Mouse (Mus musculus) limb, embryonic 12.5 days (tissue): ENCODE data around the gene Fat3. TPM values are rescaled to one million over a fixed set of nuclear protein-coding genes. Genes with fewer than 3 reads are reported as not detected.

Source experiments
- ATAC-seq: fragments of 200-750 bp; cut with Nextera tagmentation; 2 replicates; pipeline ENCODE4 v1.8.0; 2017; ENCODE audit warnings: low read depth, moderate TSS enrichment; ENCODE audit not compliant: insufficient number of reproducible peaks, insufficient read depth, low FRiP score, low TSS enrichment
- H3K27ac ChIP-seq: fragments of 300-500 bp; sonication (generic); 2 replicates; pipeline ENCODE4 v1.5.1; 2016; ENCODE audit warnings: mild to moderate bottlenecking, moderate library complexity
- H3K27me3 ChIP-seq: fragments of 300-500 bp; sonication (generic); 2 replicates; pipeline ENCODE4 v1.6.1; 2016; ENCODE audit warnings: mild to moderate bottlenecking, moderate library complexity
- H3K36me3 ChIP-seq: fragments of 300-500 bp; sonication (generic); 2 replicates; pipeline ENCODE4 v1.6.1; 2016; ENCODE audit warnings: mild to moderate bottlenecking, moderate library complexity
- H3K4me1 ChIP-seq: fragments of 300-500 bp; sonication (generic); replicated peaks from 2 replicates; pipeline ENCODE4 v1.6.1; 2016
- H3K4me2 ChIP-seq: fragments of 300-500 bp; sonication (generic); 2 replicates; pipeline ENCODE4 v1.6.1; 2016; ENCODE audit warnings: mild to moderate bottlenecking, moderate library complexity
- H3K4me3 ChIP-seq: fragments of 300-500 bp; sonication (generic); replicated peaks from 2 replicates; pipeline ENCODE4 v1.5.1; 2016; ENCODE audit warnings: mild to moderate bottlenecking
- H3K9ac ChIP-seq: fragments of 300-500 bp; sonication (generic); replicated peaks from 2 replicates; pipeline ENCODE4 v1.6.1; 2016; ENCODE audit warnings: mild to moderate bottlenecking, moderate library complexity
- H3K9me3 ChIP-seq: fragments of 300-500 bp; sonication (generic); 2 replicates; pipeline ENCODE4 v1.6.1; 2016; ENCODE audit warnings: mild to moderate bottlenecking, moderate library complexity
- whole genome bisulfite sequencing: fragments of 180-500 bp; shearing (Covaris S2); methylation state at CpG from one replicate; pipeline ENCODE4 v1.1.7; 2016; 5-methylcytosine and 5-hydroxymethylcytosine counted together
- polyA plus RNA-seq: library from polyadenylated mRNA; unstranded; fragments of >200 nt; fragmentation: Nextera tagmentation; extraction: Ambion mirVana; gene quantifications from 2 replicates; pipeline ENCODE4 v1.2.1, GENCODE M21; 2016

Fat3 gene
- polyA plus RNA-seq, 1 experiment from 2014 or later: 5.1 TPM

- Histone ChIP-seq H3K27ac (no peak overlapping the region), H3K4me3 (no peak overlapping the region), H3K4me1 (0 out of 2 replicates have a peak, but pooled peaks cover 6% of the 10 kb centered on the region), H3K9me3 (no peaks in the 10 kb centered on the region), H3K27me3 (no peaks in the 10 kb centered on the region), H3K36me3 (no peaks in the 10 kb centered on the region), H3K9ac (no peak overlapping the region), H3K4me2 (no peak overlapping the region)
- 61% methylated on average over 2 of the region's 2 CpGs for WGBS
- no peak for ATAC-seq
Observed at GRCm38 (mm10) chr9:16275589-16275988, 225.5 kb downstream of the Fat3 start.

GRCm38 (mm10) chr9:16274130-16274529, 227.0 kb downstream of the Fat3 start:
- WGBS: 75% methylated on average over 4 of the region's 4 CpGs
- no peak for ATAC-seq
- Histone ChIP-seq H3K9ac (no peak overlapping the region), H3K4me3 (no peak overlapping the region), H3K36me3 (no peaks in the 10 kb centered on the region), H3K27me3 (no peaks in the 10 kb centered on the region), H3K27ac (no peak overlapping the region), H3K4me1 (0 out of 2 replicates have a peak, but pooled peaks cover 6% of the 10 kb centered on the region), H3K9me3 (no peaks in the 10 kb centered on the region), H3K4me2 (no peak overlapping the region)

- no peaks in the 10 kb centered on the region for H3K27me3 ChIP-seq
- H3K4me1 ChIP-seq: 0 out of 2 replicates have a peak, but pooled peaks cover 6% of the 10 kb centered on the region
- no peak overlapping the region for H3K27ac ChIP-seq
- WGBS: 94% methylated on average over 1 of the region's 1 CpGs
- no peak for ATAC-seq
- no peak overlapping the region for H3K4me2 ChIP-seq
- no peak overlapping the region for H3K9ac ChIP-seq
- no peak overlapping the region for H3K4me3 ChIP-seq
- no peaks in the 10 kb centered on the region for H3K9me3 ChIP-seq
- H3K36me3 ChIP-seq: no peaks in the 10 kb centered on the region
Observed at GRCm38 (mm10) chr9:16272810-16273209, 228.3 kb downstream of the Fat3 start.

GRCm38 (mm10) chr9:16270768-16271114, 230.3 kb downstream of the Fat3 start:
- 0 out of 2 replicates have a peak, but pooled peaks cover under 1% of the 10 kb centered on the region for H3K4me1 ChIP-seq
- no peak overlapping the region for H3K9ac ChIP-seq
- no peak overlapping the region for H3K4me3 ChIP-seq
- no peak overlapping the region for H3K4me2 ChIP-seq
- no peaks in the 10 kb centered on the region for H3K27me3 ChIP-seq
- no peak overlapping the region for H3K27ac ChIP-seq
- ATAC-seq: no peak
- no peaks in the 10 kb centered on the region for H3K36me3 ChIP-seq
- H3K9me3 ChIP-seq: no peaks in the 10 kb centered on the region

DNA sequence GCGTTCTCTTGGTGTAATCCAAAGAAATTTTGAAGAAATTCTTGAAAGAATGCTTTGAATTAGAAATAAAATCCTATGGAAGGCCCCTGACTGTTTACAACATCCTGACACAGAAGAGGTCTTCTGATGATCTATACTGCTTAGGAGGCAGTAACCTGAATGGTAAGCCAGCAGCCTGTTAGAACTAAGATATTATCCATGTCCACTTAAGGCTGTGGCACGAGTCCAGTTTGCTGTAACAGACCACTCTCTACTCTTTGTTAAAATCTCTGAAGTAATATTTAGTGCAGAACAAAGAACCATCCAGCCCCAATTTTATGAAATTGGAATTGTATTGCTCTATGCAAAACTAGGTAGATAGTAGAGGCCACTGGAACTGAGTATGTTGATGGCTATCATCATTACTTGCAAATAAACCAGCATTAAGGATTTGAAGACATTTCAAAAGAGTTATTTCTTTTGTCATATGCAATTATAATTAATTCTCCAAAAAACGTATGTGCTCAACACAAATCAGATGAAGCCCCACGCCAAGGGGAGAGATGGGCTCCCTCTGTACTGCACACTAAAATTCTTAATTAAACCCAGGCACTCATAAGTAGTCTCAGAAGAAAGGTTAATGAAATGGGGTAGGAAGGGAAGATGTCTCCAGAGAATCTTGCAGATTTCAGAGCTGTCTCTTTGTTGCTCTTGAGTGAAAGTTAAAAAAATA, 230.9 kb downstream of the Fat3 start:
- Histone ChIP-seq H3K36me3 (no peaks in the 10 kb centered on the region), H3K4me1 (no peaks in the 10 kb centered on the region; the same call in 1 of the 2 replicates), H3K9ac (no peak overlapping the region), H3K4me3 (no peak overlapping the region), H3K27me3 (no peaks in the 10 kb centered on the region), H3K4me2 (no peak overlapping the region), H3K9me3 (no peaks in the 10 kb centered on the region), H3K27ac (no peak overlapping the region)
- ATAC-seq: no peak
- 55% methylated on average over 4 of the region's 4 CpGs for WGBS

DNA sequence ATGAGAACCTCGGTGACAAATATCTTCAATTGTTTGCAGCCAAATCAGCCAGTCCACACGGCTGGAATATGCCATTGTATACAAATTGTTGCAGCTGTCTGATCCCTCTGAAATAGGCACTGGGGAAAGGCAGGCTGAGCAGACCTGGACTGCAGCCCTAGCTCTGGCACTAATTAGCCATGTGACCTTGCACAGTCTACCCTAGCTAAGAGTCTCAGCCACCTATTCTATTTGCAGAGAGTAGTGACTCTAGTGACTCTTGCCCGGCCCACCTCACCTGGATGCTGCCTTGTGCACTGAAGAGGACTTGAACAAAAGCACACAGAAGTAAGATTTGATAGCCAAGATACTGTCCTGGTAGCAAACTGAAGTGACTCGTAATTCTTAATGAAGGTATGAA, 235.6 kb downstream of the Fat3 start:
- H3K27me3 ChIP-seq: no peaks in the 10 kb centered on the region
- no peak for ATAC-seq

DNA sequence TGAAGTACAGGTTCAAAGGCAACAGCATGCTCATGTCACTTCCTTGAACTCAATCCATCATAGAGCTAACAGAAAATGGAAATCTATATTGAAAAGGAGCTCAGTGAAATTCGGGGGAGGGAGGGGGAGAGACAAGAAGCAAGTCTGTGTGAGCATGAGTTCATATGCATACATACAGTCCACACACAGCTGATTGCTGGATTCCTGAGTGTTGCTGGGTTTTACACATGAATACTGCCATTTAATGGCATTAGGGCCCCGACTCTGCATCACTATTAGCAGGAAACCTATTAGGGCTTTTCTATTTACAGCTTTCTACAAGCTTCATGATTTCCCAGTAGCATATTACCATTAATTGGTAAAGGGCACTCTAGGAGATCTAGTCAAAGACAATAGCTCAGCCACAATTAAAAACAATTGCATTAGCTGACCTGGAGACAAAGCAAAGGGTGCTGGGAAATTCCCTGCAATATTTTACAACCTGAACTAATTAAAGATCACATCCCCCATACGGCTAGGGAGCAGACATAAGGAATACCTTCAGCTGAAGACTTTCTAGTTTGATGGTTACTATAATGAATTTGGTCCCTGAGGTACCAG, 243.7 kb downstream of the Fat3 start:
- Histone ChIP-seq H3K9ac (no peak overlapping the region), H3K4me1 (peaks cover 29% of the 10 kb centered on the region), H3K27ac (no peak overlapping the region), H3K4me2 (no peak overlapping the region), H3K4me3 (no peak overlapping the region), H3K9me3 (no peaks in the 10 kb centered on the region), H3K36me3 (no peaks in the 10 kb centered on the region), H3K27me3 (no peaks in the 10 kb centered on the region)
- 28% methylated on average over 3 of the region's 3 CpGs for WGBS
- no peak for ATAC-seq

More for the DNA sequence above, 235.6 kb downstream of the Fat3 start:
- Histone ChIP-seq H3K4me2 (no peak overlapping the region), H3K9ac (no peak overlapping the region), H3K4me3 (no peak overlapping the region), H3K27ac (no peak overlapping the region), H3K4me1 (no peaks in the 10 kb centered on the region; the same call in 1 of the 2 replicates), H3K36me3 (no peaks in the 10 kb centered on the region), H3K9me3 (no peaks in the 10 kb centered on the region)
- WGBS: 63% methylated on average over 4 of the region's 4 CpGs

DNA sequence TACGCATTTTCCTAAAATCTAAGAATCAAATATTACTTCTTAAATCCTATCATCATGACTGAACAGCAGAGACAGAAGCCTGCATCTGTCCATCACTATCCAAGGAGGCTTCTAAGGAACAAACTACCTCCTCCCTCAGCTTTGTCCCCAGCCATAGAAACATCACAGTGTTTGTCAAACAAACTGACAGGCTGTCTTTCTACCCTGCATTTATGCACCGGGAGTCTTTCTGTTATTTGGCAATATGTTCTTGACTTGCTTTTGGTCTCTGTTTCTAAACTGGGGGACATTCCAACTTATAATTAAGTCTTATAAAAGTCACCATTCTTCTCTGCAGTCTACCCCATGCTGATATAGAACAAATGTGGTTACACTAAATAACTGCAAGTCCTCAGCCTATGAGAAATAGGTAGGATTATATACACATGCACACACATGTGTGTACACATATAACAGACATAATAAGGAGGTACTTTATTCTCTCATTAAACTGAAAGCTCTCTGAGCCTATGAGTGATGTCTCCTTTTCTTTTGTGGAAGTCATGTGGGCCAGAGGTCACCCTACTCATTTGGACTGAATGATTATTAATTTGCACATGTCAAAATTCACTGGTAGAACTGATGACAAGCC, 244.4 kb downstream of the Fat3 start:
- Histone ChIP-seq H3K27me3 (no peaks in the 10 kb centered on the region), H3K4me2 (no peak overlapping the region), H3K4me1 (peaks cover 29% of the 10 kb centered on the region), H3K27ac (no peak overlapping the region), H3K4me3 (no peak overlapping the region), H3K36me3 (no peaks in the 10 kb centered on the region), H3K9ac (no peak overlapping the region), H3K9me3 (no peaks in the 10 kb centered on the region)
- WGBS: 73% methylated on average over 2 of the region's 2 CpGs
- ATAC-seq: no peak

DNA sequence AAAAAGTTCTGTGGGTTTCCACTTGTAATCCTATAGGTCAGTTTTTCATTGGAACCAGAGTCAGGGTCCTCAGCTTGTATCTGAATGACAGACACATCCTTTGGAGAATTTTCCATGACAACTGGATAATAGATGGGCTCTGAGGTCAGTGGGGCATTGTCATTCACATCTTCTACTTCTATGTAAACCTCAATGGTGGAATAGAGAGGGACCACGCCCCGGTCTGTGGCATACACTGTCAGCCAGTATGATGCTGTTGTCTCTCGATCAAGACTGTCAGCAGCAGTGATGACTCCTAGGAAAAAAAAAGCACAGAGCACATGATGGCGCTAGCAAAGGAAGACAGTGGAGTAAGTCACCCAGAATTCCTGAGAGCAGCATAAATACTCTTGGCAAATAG, 254.3 kb downstream of the Fat3 start:
- Histone ChIP-seq H3K9ac (no peak overlapping the region), H3K27me3 (no peaks in the 10 kb centered on the region), H3K36me3 (no peaks in the 10 kb centered on the region), H3K9me3 (no peaks in the 10 kb centered on the region), H3K4me2 (no peak overlapping the region), H3K4me1 (no peaks in the 10 kb centered on the region), H3K27ac (no peak overlapping the region), H3K4me3 (no peak overlapping the region)
- ATAC-seq: no peak
- 92% methylated on average over 4 of the region's 4 CpGs for whole genome bisulfite sequencing

GRCm38 (mm10) chr9:16231575-16231974, 269.5 kb downstream of the Fat3 start:
- Histone ChIP-seq H3K27ac (no peak overlapping the region), H3K9me3 (no peaks in the 10 kb centered on the region), H3K4me1 (0 out of 2 replicates have a peak, but pooled peaks cover 10% of the 10 kb centered on the region), H3K4me2 (no peak overlapping the region), H3K9ac (no peak overlapping the region), H3K36me3 (no peaks in the 10 kb centered on the region), H3K27me3 (no peaks in the 10 kb centered on the region), H3K4me3 (no peak overlapping the region)
- ATAC-seq: no peak
- 67% methylated on average over 4 of the region's 4 CpGs for WGBS

GRCm38 (mm10) chr9:16228919-16229318, 272.2 kb downstream of the Fat3 start:
- no peak overlapping the region for H3K4me3 ChIP-seq
- 0 out of 2 replicates have a peak, but pooled peaks cover 10% of the 10 kb centered on the region for H3K4me1 ChIP-seq
- H3K4me2 ChIP-seq: no peak overlapping the region
- H3K36me3 ChIP-seq: no peaks in the 10 kb centered on the region
- WGBS: 84% methylated on average over 5 of the region's 5 CpGs
- H3K9me3 ChIP-seq: no peaks in the 10 kb centered on the region
- H3K27me3 ChIP-seq: no peaks in the 10 kb centered on the region
- ATAC-seq: no peak
- no peak overlapping the region for H3K9ac ChIP-seq
- no peak overlapping the region for H3K27ac ChIP-seq
